Mouse (Mus musculus) liver, embryonic 12.5 days (tissue): ENCODE results near the gene Shq1. TPM values are rescaled to one million over a fixed set of nuclear protein-coding genes. Genes with fewer than 3 reads are reported as not detected.

Source experiments
- ATAC-seq: fragments of 200-750 bp; cut with Nextera tagmentation; 2 replicates; pipeline ENCODE4 v1.8.0; 2017; ENCODE audit warnings: moderate number of reproducible peaks, mild to moderate bottlenecking, moderate library complexity
- H3K27ac ChIP-seq: fragments of 300-500 bp; sonication (generic); 2 replicates; pipeline ENCODE4 v1.5.1; 2016; ENCODE audit warnings: mild to moderate bottlenecking
- H3K27me3 ChIP-seq: fragments of 300-500 bp; sonication (generic); replicated peaks from 2 replicates; pipeline ENCODE4 v1.6.1; 2016; ENCODE audit warnings: mild to moderate bottlenecking, moderate library complexity
- H3K36me3 ChIP-seq: fragments of 300-500 bp; sonication (generic); 2 replicates; pipeline ENCODE4 v1.6.1; 2016; ENCODE audit warnings: mild to moderate bottlenecking, moderate library complexity
- H3K4me1 ChIP-seq: fragments of 300-500 bp; sonication (generic); 2 replicates; pipeline ENCODE4 v1.6.1; 2016
- H3K4me2 ChIP-seq: fragments of 300-500 bp; sonication (generic); 2 replicates; pipeline ENCODE4 v1.6.1; 2016; ENCODE audit warnings: mild to moderate bottlenecking, moderate library complexity
- H3K4me3 ChIP-seq: fragments of 300-500 bp; sonication (generic); 2 replicates; pipeline ENCODE4 v1.5.1; 2016; ENCODE audit warnings: mild to moderate bottlenecking, moderate library complexity
- H3K9ac ChIP-seq: fragments of 300-500 bp; sonication (generic); 2 replicates; pipeline ENCODE4 v1.6.1; 2016; ENCODE audit warnings: mild to moderate bottlenecking, moderate library complexity
- H3K9me3 ChIP-seq: fragments of 300-500 bp; sonication (generic); replicated peaks from 2 replicates; pipeline ENCODE4 v1.6.1; 2016; ENCODE audit warnings: mild to moderate bottlenecking, moderate library complexity
- WGBS: fragments of 180-500 bp; shearing (Covaris S2); methylation state at CpG from one replicate; pipeline ENCODE4 v1.1.7; 2016; ENCODE audit not compliant: insufficient replicate concordance; 5-methylcytosine and 5-hydroxymethylcytosine counted together
- polyA plus RNA-seq: library from polyadenylated mRNA; unstranded; fragments of >200 nt; fragmentation: Nextera tagmentation; extraction: Ambion mirVana; gene quantifications from 2 replicates; pipeline ENCODE4 v1.2.1, GENCODE M21; 2016

Shq1 gene
- polyA plus RNA-seq, 1 experiment from 2014 or later = 18.5 TPM

DNA sequence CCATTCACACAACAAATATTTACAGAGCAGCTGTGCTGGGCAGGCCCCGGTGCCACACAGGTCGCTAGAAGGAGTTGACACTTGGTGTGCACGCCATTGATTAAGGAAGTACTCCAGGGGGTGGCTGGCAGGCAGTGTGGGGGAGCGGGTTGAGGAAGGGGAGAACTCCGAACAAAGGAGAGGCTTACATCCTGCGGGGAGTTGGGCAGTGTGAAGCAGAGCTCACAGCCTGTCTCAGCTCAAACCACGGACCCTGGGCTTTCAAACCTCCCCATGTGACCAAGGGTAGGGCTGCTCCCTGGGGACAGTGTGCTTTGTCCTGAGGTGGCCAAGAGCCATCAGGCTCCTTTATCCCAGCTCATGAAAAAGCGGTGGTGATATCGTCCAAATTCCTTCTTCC is 144.9 kb downstream of the Shq1 start:
- H3K4me1 ChIP-seq = peaks cover 9% of the 10 kb centered on the region; the same call in 1 of the 2 replicates
- H3K9me3 ChIP-seq = no peaks in the 10 kb centered on the region
- no peak overlapping the region for H3K27ac ChIP-seq
- no peak overlapping the region for H3K9ac ChIP-seq
- H3K4me2 ChIP-seq = 0 out of 2 replicates have a peak overlapping the region, but pooled peaks have one; percentile 17
- H3K27me3 ChIP-seq = peaks cover 20% of the 10 kb centered on the region
- ATAC-seq = no peak
- no peak overlapping the region for H3K4me3 ChIP-seq
- WGBS = 6% methylated on average over 9 of the region's 9 CpGs
- no peaks in the 10 kb centered on the region for H3K36me3 ChIP-seq

DNA sequence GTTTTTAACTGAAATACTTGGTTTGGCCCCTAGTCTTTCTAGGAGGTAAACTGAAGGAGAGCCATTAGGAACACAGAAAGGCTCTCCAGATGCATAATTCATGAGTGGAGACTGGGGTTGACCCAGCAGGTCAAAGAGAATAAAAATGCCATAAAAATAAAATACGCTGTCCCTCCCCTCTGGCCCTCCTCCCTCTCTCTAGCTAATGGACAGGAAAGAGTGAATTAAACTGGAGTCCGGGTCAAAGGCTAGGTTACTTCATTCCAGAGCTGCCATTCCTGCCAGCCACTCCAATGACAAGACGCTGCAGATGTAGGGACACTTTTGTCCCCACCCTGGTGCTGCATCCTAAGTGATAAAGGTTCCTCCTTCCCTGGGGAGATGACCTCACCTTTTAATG is 145.5 kb downstream of the Shq1 start:
- ATAC-seq = no peak
- Histone ChIP-seq H3K36me3 (no peaks in the 10 kb centered on the region), H3K27me3 (peaks cover 20% of the 10 kb centered on the region), H3K4me2 (no peak overlapping the region), H3K9me3 (no peaks in the 10 kb centered on the region), H3K4me1 (peaks cover 9% of the 10 kb centered on the region; the same call in 1 of the 2 replicates), H3K27ac (no peak overlapping the region), H3K4me3 (no peak overlapping the region), H3K9ac (no peak overlapping the region)
- 38% methylated on average over 3 of the region's 3 CpGs for WGBS

DNA sequence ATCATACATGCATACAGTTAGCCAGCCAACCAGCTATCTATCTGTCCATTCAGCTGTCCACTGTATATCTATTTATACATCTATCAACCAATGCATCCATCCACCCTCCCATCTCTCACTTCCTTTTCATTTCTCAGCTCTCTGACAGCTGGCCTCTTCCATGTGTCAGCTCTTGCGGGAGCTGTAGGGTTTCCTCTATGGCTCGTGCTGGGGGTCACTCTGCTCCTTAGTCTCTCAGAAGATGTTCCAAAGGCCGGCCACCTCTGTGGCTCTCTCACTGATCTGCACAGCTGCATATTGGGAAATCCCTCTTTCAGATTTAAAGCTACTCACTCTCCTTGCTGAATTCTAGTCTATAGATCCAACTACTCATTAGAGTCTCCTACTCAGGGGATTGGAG is 148.5 kb downstream of the Shq1 start:
- H3K4me2 ChIP-seq = no peak overlapping the region
- no peak overlapping the region for H3K9ac ChIP-seq
- peaks cover 34% of the 10 kb centered on the region for H3K27me3 ChIP-seq
- H3K27ac ChIP-seq = no peak overlapping the region
- no peaks in the 10 kb centered on the region for H3K36me3 ChIP-seq
- 37% methylated on average over 3 of the region's 3 CpGs for WGBS
- peaks cover 9% of the 10 kb centered on the region; the same call in 1 of the 2 replicates for H3K4me1 ChIP-seq
- no peaks in the 10 kb centered on the region for H3K9me3 ChIP-seq
- no peak overlapping the region for H3K4me3 ChIP-seq
- ATAC-seq = no peak

DNA sequence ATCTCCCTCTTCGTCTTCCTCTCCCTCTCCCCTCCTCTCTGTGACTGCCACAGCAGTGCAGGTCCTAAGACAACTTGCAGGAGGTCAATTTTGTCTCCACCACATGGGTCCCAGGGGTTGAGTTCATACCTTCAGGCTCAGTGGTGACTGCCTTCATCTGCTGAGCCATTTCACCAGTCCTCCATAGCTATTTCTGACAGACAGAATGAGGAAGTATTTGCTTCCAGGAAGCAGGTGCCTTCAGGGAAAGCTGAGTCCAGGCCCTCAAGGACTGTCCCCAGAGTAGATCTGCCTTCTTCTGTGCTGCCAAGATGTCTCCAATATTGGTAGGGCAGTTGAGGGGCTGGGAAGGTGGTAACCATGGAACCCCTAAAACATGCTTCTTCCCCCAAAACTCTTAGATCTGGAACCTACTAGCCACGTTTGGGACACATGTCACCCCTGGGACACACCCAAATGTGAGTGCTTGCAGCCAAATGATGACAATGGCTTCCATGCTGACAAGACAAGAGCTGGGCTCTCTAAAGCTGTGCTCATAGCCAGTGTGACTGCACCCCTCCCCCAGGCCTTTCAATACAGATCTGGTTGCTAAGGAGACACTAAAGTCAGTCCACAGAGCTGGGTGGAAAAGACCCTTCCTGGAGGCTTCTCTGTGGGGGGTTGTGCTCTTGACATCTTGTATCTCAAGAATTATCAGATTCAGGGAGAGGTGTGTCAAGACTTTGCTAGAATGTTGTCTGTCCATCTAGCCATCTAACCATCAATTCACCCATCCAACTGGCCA is 149.2 kb downstream of the Shq1 start:
- Histone ChIP-seq H3K4me2 (no peak overlapping the region), H3K9ac (no peak overlapping the region), H3K27me3 (peaks cover 32% of the 10 kb centered on the region), H3K4me3 (no peak overlapping the region), H3K9me3 (no peaks in the 10 kb centered on the region), H3K27ac (no peak overlapping the region), H3K36me3 (no peaks in the 10 kb centered on the region), H3K4me1 (peaks cover 9% of the 10 kb centered on the region; the same call in 1 of the 2 replicates)
- no peak for ATAC-seq
- 30% methylated on average over 2 of the region's 2 CpGs for WGBS

DNA sequence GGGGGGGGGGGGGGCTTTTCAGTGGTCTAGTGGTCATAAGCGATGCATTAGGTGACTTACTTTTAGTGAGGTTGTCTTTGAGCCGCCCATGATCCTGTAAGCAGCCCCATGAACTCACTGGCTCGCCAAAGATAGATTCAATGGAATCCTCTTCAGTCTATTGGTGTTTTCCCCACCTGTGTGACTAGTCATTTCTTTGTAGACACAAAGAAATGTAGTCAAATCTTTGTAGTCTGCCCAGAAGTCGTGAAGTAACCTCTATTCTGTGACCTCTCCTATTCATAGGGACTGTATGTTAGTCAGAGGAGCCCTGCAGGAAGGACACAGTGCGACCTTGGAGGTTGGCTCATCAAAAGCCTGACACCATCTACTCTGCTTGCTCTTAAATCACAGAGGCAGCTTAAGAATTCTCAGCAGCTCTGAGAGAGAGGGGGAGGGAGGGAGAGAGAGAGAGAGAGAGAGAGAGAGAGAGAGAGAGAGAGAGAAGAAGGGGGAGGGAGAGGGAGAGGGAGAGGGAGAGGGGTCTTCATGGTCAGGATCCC is 150.3 kb downstream of the Shq1 start:
- WGBS = 65% methylated on average over 5 of the region's 5 CpGs
- Histone ChIP-seq H3K9me3 (no peaks in the 10 kb centered on the region), H3K4me2 (no peak overlapping the region), H3K4me3 (no peak overlapping the region), H3K4me1 (peaks cover under 1% of the 10 kb centered on the region; the same call in 1 of the 2 replicates), H3K27ac (no peak overlapping the region), H3K27me3 (peaks cover 23% of the 10 kb centered on the region), H3K9ac (no peak overlapping the region), H3K36me3 (no peaks in the 10 kb centered on the region)
- no peak for ATAC-seq

DNA sequence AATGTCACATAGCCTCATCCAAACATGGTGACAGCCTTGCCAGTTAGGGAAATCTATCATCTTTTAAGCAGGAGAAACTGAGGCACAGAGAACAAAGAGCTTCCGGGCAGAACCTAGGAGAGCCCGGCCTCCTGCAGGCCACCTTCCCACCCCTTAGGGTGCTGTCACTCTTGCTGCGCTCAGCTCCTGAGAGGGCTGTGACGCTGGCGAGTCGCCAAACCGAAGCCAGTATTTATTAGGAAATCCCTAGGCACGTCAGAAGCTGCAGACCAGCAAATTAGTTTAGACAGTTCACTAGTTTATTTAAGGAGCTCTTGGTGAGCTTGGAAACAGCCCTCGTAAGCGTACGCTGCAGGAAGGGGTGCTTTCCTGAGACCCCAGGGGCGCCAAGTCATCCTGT is 151.1 kb downstream of the Shq1 start:
- no peak overlapping the region for H3K9ac ChIP-seq
- no peaks in the 10 kb centered on the region for H3K36me3 ChIP-seq
- H3K27ac ChIP-seq = no peak overlapping the region
- no peak overlapping the region for H3K4me2 ChIP-seq
- peaks cover 18% of the 10 kb centered on the region for H3K27me3 ChIP-seq
- no peaks in the 10 kb centered on the region for H3K4me1 ChIP-seq
- 65% methylated on average over 12 of the region's 12 CpGs for WGBS
- no peak for ATAC-seq
- H3K9me3 ChIP-seq = no peaks in the 10 kb centered on the region
- no peak overlapping the region for H3K4me3 ChIP-seq

Other genes with a start within 250 kb of the Shq1 start
- gene Gxylt2, start 33.6 kb upstream of the Shq1 start, polyA plus RNA-seq = 0.37 and 0.39 TPM in 2 replicates
- gene Ppp4r2, start 162.5 kb upstream of the Shq1 start, polyA plus RNA-seq = 13.3 TPM in 2 replicates